In genomic region chr2:144310273-144310672, GRCm38 (mm10) we compare ENCODE assay signal across 23 mouse cellular contexts. TPM values are rescaled to one million over a fixed set of nuclear protein-coding genes. Genes with fewer than 3 reads are reported as not detected.
DNase-seq lines count a peak whose midpoint lies in the region; ATAC-seq and TF ChIP-seq lines count a peak whose summit lies in the region.
"Had no signal": no experiment of that assay in that cellular context is flagged by ENCODE, and none has a peak within 500 bp of the region (broad histone marks: within the 10 kb centered on the region; RNA-seq: fewer than 3 reads in every experiment).

No protein-coding gene starts in this region.

- ATAC-seq in intestine, embryonic 14.5 days (replicated peaks; ENCODE audit: low FRiP score, low TSS enrichment, low read depth) = peak; percentile 64
- no peak for ATAC-seq in intestine, postnatal 0 days
- peak; percentile 74 for ATAC-seq in lung, embryonic 16.5 days (ENCODE audit: low read depth)
- ATAC-seq: forebrain, embryonic 15.5 days; inflammation-experienced regulatory T-cells, adult 6 months had no signal

- no peaks in the 10 kb centered on the region for H3K4me1 ChIP-seq in intestine, embryonic 14.5 days (replicated peaks; ENCODE audit: control insufficient read depth, insufficient read depth, low read length)
- no peaks in the 10 kb centered on the region for H3K4me1 ChIP-seq in intestine, postnatal 0 days (replicated peaks; ENCODE audit: control insufficient read depth, insufficient read depth, low read length)
- no peaks in the 10 kb centered on the region for H3K4me1 ChIP-seq in lung, embryonic 16.5 days (replicated peaks; ENCODE audit: control insufficient read depth, insufficient read depth, low read length)
- no peaks in the 10 kb centered on the region for H3K4me1 ChIP-seq in ES-Bruce4 (ENCODE audit: control insufficient read depth, insufficient read depth, low read length)
- H3K4me1 ChIP-seq in embryonic facial prominence, embryonic 10.5 days = peaks cover 15% of the 10 kb centered on the region
- H3K4me1 ChIP-seq: forebrain, embryonic 15.5 days had no signal

- H3K9ac ChIP-seq in intestine, embryonic 14.5 days (ENCODE audit: low read length) = no peak overlapping the region
- no peak overlapping the region for H3K9ac ChIP-seq in intestine, postnatal 0 days (ENCODE audit: low read depth, low read length)
- H3K9ac ChIP-seq in lung, embryonic 16.5 days (ENCODE audit: low read length) = no peak overlapping the region
- 0 out of 2 replicates have a peak overlapping the region, but pooled peaks have one; percentile 14 for H3K9ac ChIP-seq in ES-Bruce4 (ENCODE audit: low read depth, poor library complexity, severe bottlenecking)
- H3K9ac ChIP-seq: forebrain, embryonic 15.5 days had no signal

- DNase-seq in intestine, embryonic 14.5 days (ENCODE audit: low spot score) = no peak
- DNase-seq in lung, postnatal 36 days = no peak
- no peak for DNase-seq in embryonic facial prominence, embryonic 10.5 days (ENCODE audit: low spot score)
- DNase-seq in urinary bladder, postnatal 36 days (ENCODE audit: low spot score in 2 of 2) = no peak
- DNase-seq in ovary, postnatal 14 days (ENCODE audit: low spot score) = no peak
- DNase-seq: adrenal gland, postnatal 14 days; B cell, adult 2 months; cerebellum, adult 11 months; cerebellum, postnatal 14 days; gastrocnemius, postnatal 25 days; heart, adult 2 months; kidney, postnatal 25 days; left cerebral cortex, postnatal 4 days; liver; retina, postnatal 1 day; thymus, postnatal 36 days had no signal

- no peaks in the 10 kb centered on the region for H3K9me3 ChIP-seq in intestine, embryonic 14.5 days (ENCODE audit: control insufficient read depth, low read length)
- no peaks in the 10 kb centered on the region for H3K9me3 ChIP-seq in intestine, postnatal 0 days (ENCODE audit: control insufficient read depth)
- no peaks in the 10 kb centered on the region for H3K9me3 ChIP-seq in lung, embryonic 16.5 days (ENCODE audit: control insufficient read depth, low read length)
- H3K9me3 ChIP-seq in ES-Bruce4 (replicated peaks; ENCODE audit: control insufficient read depth, insufficient read depth, low read length, poor library complexity, severe bottlenecking) = no peaks in the 10 kb centered on the region
- H3K9me3 ChIP-seq in embryonic facial prominence, embryonic 10.5 days = no peaks in the 10 kb centered on the region
- H3K9me3 ChIP-seq: forebrain, embryonic 15.5 days had no signal

- TF ChIP-seq POLR2A in ES-Bruce4 (IDR thresholded peaks at IDR 0.05; ENCODE audit: insufficient read depth, low read length) = no peak

- no peak overlapping the region for H3K4me3 ChIP-seq in intestine, embryonic 14.5 days (ENCODE audit: low read depth, low read length)
- H3K4me3 ChIP-seq in intestine, postnatal 0 days (ENCODE audit: low read depth, low read length) = no peak overlapping the region
- H3K4me3 ChIP-seq in lung, embryonic 16.5 days (ENCODE audit: low read length) = no peak overlapping the region
- no peak overlapping the region for H3K4me3 ChIP-seq in ES-Bruce4 (ENCODE audit: low read depth, low read length)
- H3K4me3 ChIP-seq in embryonic facial prominence, embryonic 10.5 days = no peak overlapping the region
- H3K4me3 ChIP-seq: forebrain, embryonic 15.5 days; heart, adult 2 months had no signal

- no peaks in the 10 kb centered on the region for H3K36me3 ChIP-seq in intestine, embryonic 14.5 days (ENCODE audit: control insufficient read depth, insufficient read depth, low read length)
- H3K36me3 ChIP-seq in intestine, postnatal 0 days (ENCODE audit: control insufficient read depth, insufficient read depth) = no peaks in the 10 kb centered on the region
- H3K36me3 ChIP-seq in lung, embryonic 16.5 days (ENCODE audit: control insufficient read depth, insufficient read depth, low read length) = no peaks in the 10 kb centered on the region
- H3K36me3 ChIP-seq in ES-Bruce4 (ENCODE audit: control insufficient read depth, insufficient read depth, low read length, poor library complexity, severe bottlenecking) = no peaks in the 10 kb centered on the region; the same call in 1 of the 2 replicates
- H3K36me3 ChIP-seq in embryonic facial prominence, embryonic 10.5 days (replicated peaks) = no peaks in the 10 kb centered on the region
- H3K36me3 ChIP-seq: forebrain, embryonic 15.5 days had no signal

- TF ChIP-seq CTCF in intestine, postnatal 0 days (IDR thresholded peaks at IDR 0.05; ENCODE audit: low read depth) = no peak
- no peak for TF ChIP-seq CTCF in ES-Bruce4 (IDR thresholded peaks at IDR 0.05; ENCODE audit: low read depth, low read length)

- TF ChIP-seq EP300 in ES-Bruce4 (IDR thresholded peaks at IDR 0.05; ENCODE audit: insufficient read depth, low read depth, low read length) = no peak

- H3K27me3 ChIP-seq in intestine, embryonic 14.5 days (replicated peaks; ENCODE audit: control insufficient read depth, insufficient read depth, low read length) = no peaks in the 10 kb centered on the region
- no peaks in the 10 kb centered on the region for H3K27me3 ChIP-seq in intestine, postnatal 0 days (replicated peaks; ENCODE audit: control insufficient read depth, insufficient read depth, low read length)
- H3K27me3 ChIP-seq in lung, embryonic 16.5 days (ENCODE audit: control insufficient read depth, insufficient read depth, low read depth, low read length) = no peaks in the 10 kb centered on the region
- H3K27me3 ChIP-seq in ES-Bruce4 (ENCODE audit: control insufficient read depth, insufficient read depth, low read length, poor library complexity, severe bottlenecking) = no peaks in the 10 kb centered on the region
- no peaks in the 10 kb centered on the region for H3K27me3 ChIP-seq in embryonic facial prominence, embryonic 10.5 days (replicated peaks; ENCODE audit: low read depth, poor library complexity, severe bottlenecking)
- H3K27me3 ChIP-seq: forebrain, embryonic 15.5 days had no signal

- 40% methylated on average over 5 of the region's 5 CpGs for WGBS in intestine, embryonic 14.5 days
- 50% methylated on average over 5 of the region's 5 CpGs for WGBS in intestine, postnatal 0 days
- WGBS in lung, embryonic 16.5 days = 41% methylated on average over 5 of the region's 5 CpGs
- 16% methylated on average over 5 of the region's 5 CpGs for WGBS in embryonic facial prominence, embryonic 10.5 days

- H3K27ac ChIP-seq in intestine, embryonic 14.5 days (ENCODE audit: low read depth) = peak overlapping the region; percentile 70
- no peak overlapping the region for H3K27ac ChIP-seq in intestine, postnatal 0 days (ENCODE audit: low read depth, low read length)
- peak overlapping the region; percentile 18; the same call in 1 of the 2 replicates for H3K27ac ChIP-seq in lung, embryonic 16.5 days (ENCODE audit: low read length)
- peak overlapping the region; percentile 81 for H3K27ac ChIP-seq in ES-Bruce4 (ENCODE audit: insufficient read depth, low read length)
- H3K27ac ChIP-seq in embryonic facial prominence, embryonic 10.5 days (replicated peaks) = peak overlapping the region; percentile 48
- H3K27ac ChIP-seq: forebrain, embryonic 15.5 days; heart, adult 2 months; macrophage had no signal

- H3K4me2 ChIP-seq in intestine, embryonic 14.5 days (ENCODE audit: low read length) = no peak overlapping the region
- no peak overlapping the region for H3K4me2 ChIP-seq in intestine, postnatal 0 days (replicated peaks; ENCODE audit: low read depth)
- no peak overlapping the region for H3K4me2 ChIP-seq in lung, embryonic 16.5 days (ENCODE audit: low read depth, low read length)
- H3K4me2 ChIP-seq: forebrain, embryonic 15.5 days had no signal

RNA-seq across cellular contexts. Expression of gene Ovol2, which starts 21.7 kb away (rescaled TPM):
- 0.93 and 0.95 TPM in 2 replicates for polyA plus RNA-seq in intestine, embryonic 14.5 days (2014; fragmentation: Nextera tagmentation; extraction: Ambion mirVana)
- 7.5 and 7.9 TPM in 2 replicates for polyA plus RNA-seq in intestine, postnatal 0 days (2015; fragmentation: Nextera tagmentation; extraction: Ambion mirVana)
- polyA plus RNA-seq in lung, embryonic 16.5 days (2015; fragmentation: Nextera tagmentation; extraction: Ambion mirVana) = 3.7 and 4.1 TPM in 2 replicates
- polyA plus RNA-seq in ES-Bruce4 (2011; ENCODE audit: insufficient read depth, insufficient read length, low read depth, missing spikeins) = 10.6 and 11.1 TPM in 2 replicates
- 0.71 and 1.0 TPM in 2 replicates for polyA plus RNA-seq in embryonic facial prominence, embryonic 10.5 days (2016; fragmentation: Nextera tagmentation; extraction: Ambion mirVana)
- polyA plus RNA-seq: forebrain, embryonic 15.5 days; inflammation-experienced regulatory T-cells, adult 6 months; liver, embryonic 16.5 days; macrophage had no signal

RNA-seq across cellular contexts. Expression of gene Snx5, which starts 39.6 kb away (rescaled TPM):
- polyA plus RNA-seq in intestine, embryonic 14.5 days (2014; fragmentation: Nextera tagmentation; extraction: Ambion mirVana) = 134 and 139 TPM in 2 replicates
- 116 and 123 TPM in 2 replicates for polyA plus RNA-seq in intestine, postnatal 0 days (2015; fragmentation: Nextera tagmentation; extraction: Ambion mirVana)
- polyA plus RNA-seq in lung, embryonic 16.5 days (2015; fragmentation: Nextera tagmentation; extraction: Ambion mirVana) = 101 and 103 TPM in 2 replicates
- 499 and 538 TPM in 2 replicates for polyA plus RNA-seq in ES-Bruce4 (2011; ENCODE audit: insufficient read depth, insufficient read length, low read depth, missing spikeins)
- 128 and 138 TPM in 2 replicates for polyA plus RNA-seq in embryonic facial prominence, embryonic 10.5 days (2016; fragmentation: Nextera tagmentation; extraction: Ambion mirVana)

RNA-seq across cellular contexts. Expression of gene Mgme1, which starts 39.8 kb away (rescaled TPM):
- 21.1 and 22.9 TPM in 2 replicates for polyA plus RNA-seq in intestine, embryonic 14.5 days (2014; fragmentation: Nextera tagmentation; extraction: Ambion mirVana)
- polyA plus RNA-seq in intestine, postnatal 0 days (2015; fragmentation: Nextera tagmentation; extraction: Ambion mirVana) = 8.8 and 9.6 TPM in 2 replicates
- polyA plus RNA-seq in lung, embryonic 16.5 days (2015; fragmentation: Nextera tagmentation; extraction: Ambion mirVana) = 21.8 and 22.6 TPM in 2 replicates
- 34.3 and 35.8 TPM in 2 replicates for polyA plus RNA-seq in ES-Bruce4 (2011; ENCODE audit: insufficient read depth, insufficient read length, low read depth, missing spikeins)
- polyA plus RNA-seq in embryonic facial prominence, embryonic 10.5 days (2016; fragmentation: Nextera tagmentation; extraction: Ambion mirVana) = 23.2 and 25.1 TPM in 2 replicates

RNA-seq across cellular contexts. Expression of gene Kat14, which starts 58.5 kb away (rescaled TPM):
- polyA plus RNA-seq in intestine, embryonic 14.5 days (2014; fragmentation: Nextera tagmentation; extraction: Ambion mirVana) = 43.8 and 43.9 TPM in 2 replicates
- polyA plus RNA-seq in intestine, postnatal 0 days (2015; fragmentation: Nextera tagmentation; extraction: Ambion mirVana) = 34.9 and 40.9 TPM in 2 replicates
- 36.4 and 36.9 TPM in 2 replicates for polyA plus RNA-seq in lung, embryonic 16.5 days (2015; fragmentation: Nextera tagmentation; extraction: Ambion mirVana)
- 40.4 and 42.9 TPM in 2 replicates for polyA plus RNA-seq in ES-Bruce4 (2011; ENCODE audit: insufficient read depth, insufficient read length, low read depth, missing spikeins)
- polyA plus RNA-seq in embryonic facial prominence, embryonic 10.5 days (2016; fragmentation: Nextera tagmentation; extraction: Ambion mirVana) = 63.6 and 65.7 TPM in 2 replicates

RNA-seq across cellular contexts. Expression of gene Pet117, which starts 58.5 kb away (rescaled TPM):
- polyA plus RNA-seq in intestine, embryonic 14.5 days (2014; fragmentation: Nextera tagmentation; extraction: Ambion mirVana) = 2.2 TPM in 2 replicates
- 8.0 and 12.4 TPM in 2 replicates for polyA plus RNA-seq in intestine, postnatal 0 days (2015; fragmentation: Nextera tagmentation; extraction: Ambion mirVana)
- 2.4 and 4.1 TPM in 2 replicates for polyA plus RNA-seq in lung, embryonic 16.5 days (2015; fragmentation: Nextera tagmentation; extraction: Ambion mirVana)
- polyA plus RNA-seq in ES-Bruce4 (2011; ENCODE audit: insufficient read depth, insufficient read length, low read depth, missing spikeins) = 8.6 and 9.1 TPM in 2 replicates
- 0.52 TPM in 1 of 2 replicates, not detected in the other for polyA plus RNA-seq in embryonic facial prominence, embryonic 10.5 days (2016; fragmentation: Nextera tagmentation; extraction: Ambion mirVana)
- polyA plus RNA-seq: forebrain, embryonic 15.5 days; heart, adult 2 months had no signal
